Mouse (Mus musculus) Patski (cell line): ENCODE results near the gene Fam57b. TPM values are rescaled to one million over a fixed set of nuclear protein-coding genes. Genes with fewer than 3 reads are reported as not detected.

ENCODE experiments used
- ATAC-seq: fragments of 100-300 bp; one replicate; pipeline ENCODE4 v1.8.0; 2021
- CTCF ChIA-PET: fragments of 350-600 bp; sonication (Branson Sonifier 250); formaldehyde crosslinking; loops from one replicate; lab custom pipeline; 2022; ENCODE audit warnings: inconsistent platforms; lab: Charles Lee
- POLR2A ChIA-PET: fragments of 350-600 bp; sonication (Branson Sonifier 250); formaldehyde crosslinking; loops from one replicate; lab custom pipeline; 2022; ENCODE audit warnings: antibody characterized with exemption, inconsistent platforms; lab: Charles Lee
- DNase-seq: peaks from one replicate; pipeline ENCODE4 v3.0.0-alpha.2; 2011; ENCODE audit warnings: low read depth, low spot score
- H3K27me3 ChIP-seq: fragments of 371-371 bp; one replicate; pipeline ENCODE4 v1.5.1; 2021
- CTCF ChIP-seq: fragments of 100-300 bp; IDR thresholded peaks from one replicate; pipeline ENCODE4 v1.5.1; 2021
- in situ Hi-C: fragments of 300-500 bp; cut with MboI; formaldehyde crosslinking; loops from 3 replicates; pipeline ENCODE4 v1.11.1; 2018; ENCODE audit warnings: low pct_unique_long_range_greater_than_20kb, mixed read lengths
- polyA plus RNA-seq: library from polyadenylated mRNA; unstranded; gene quantifications from one replicate; pipeline ENCODE4 v1.2.3, GENCODE M21; 2021

Fam57b gene
- polyA plus RNA-seq, 1 experiment from 2014 or later = 1.3 TPM

- CTCF ChIA-PET = no interaction called here
- no peak for TF ChIP-seq CTCF
- POLR2A ChIA-PET = interaction anchor here (1.2 kb wide), 1 partner anchor 25 kb away, joined by 3 read pairs; no protein-coding TSS in a partner anchor
- DNase-seq (no peak), ATAC-seq (no peak)
- H3K27me3 ChIP-seq = no peaks in the 10 kb centered on the region
- in situ Hi-C loops = no loop called here
These were observed 12.4 kb upstream of the Fam57b start for GRCm38 (mm10) chr7:126785056-126785455.

- ChIA-PET POLR2A (no interaction called here), CTCF (no interaction called here)
- no peak for ATAC-seq
- no peak for TF ChIP-seq CTCF
- in situ Hi-C loops = no loop called here
- no peak for DNase-seq
- no peaks in the 10 kb centered on the region for H3K27me3 ChIP-seq
These were observed 11.3 kb upstream of the Fam57b start for GRCm38 (mm10) chr7:126786142-126786541.

GRCm38 (mm10) chr7:126789141-126789540 lies 8.3 kb upstream of the Fam57b start:
- CTCF ChIA-PET = no interaction called here
- no peaks in the 10 kb centered on the region for H3K27me3 ChIP-seq
- ATAC-seq = no peak
- TF ChIP-seq CTCF = no peak
- DNase-seq = no peak
- POLR2A ChIA-PET = no interaction called here
- in situ Hi-C loops = no loop called here

GRCm38 (mm10) chr7:126791851-126792720 lies 5.4 kb upstream of the Fam57b start, which contains the start of gene Ppp4c:
Gene Ppp4c, minus strand, starts transcription at chr7:126792496.
- ChIA-PET POLR2A (interaction anchor here (0.6 to 1.3 kb wide), 3 partner anchors 15 to 85 kb away, joined by 3 to 8 read pairs (median 3); partner anchors contain the start of gene Ypel3), CTCF (interaction anchor here (1.9 kb wide), 1 partner anchor 13 kb away, joined by 11 read pairs; no protein-coding TSS in a partner anchor)
- ATAC-seq = peak; percentile 69
- no peak for TF ChIP-seq CTCF
- DNase-seq = peak; percentile 62
- H3K27me3 ChIP-seq = no peaks in the 10 kb centered on the region
- in situ Hi-C loops = no loop called here

- ATAC-seq = no peak
- TF ChIP-seq CTCF = no peak
- CTCF ChIA-PET = interaction anchor here (1.4 kb wide), 1 partner anchor 11 kb away, joined by 3 read pairs; no protein-coding TSS in a partner anchor
- H3K27me3 ChIP-seq = no peaks in the 10 kb centered on the region
- no peak for DNase-seq
- POLR2A ChIA-PET = interaction anchor here (0.6 to 1.2 kb wide), 4 partner anchors 12 to 197 kb away, joined by 3 read pairs; no protein-coding TSS in a partner anchor
- in situ Hi-C loops = no loop called here
These were observed 4.6 kb upstream of the Fam57b start for GRCm38 (mm10) chr7:126792721-126793443.

- no peak for ATAC-seq
- in situ Hi-C loops = no loop called here
- no peak for DNase-seq
- no peak for TF ChIP-seq CTCF
- H3K27me3 ChIP-seq = no peaks in the 10 kb centered on the region
- ChIA-PET POLR2A (interaction anchor here (0.6 to 1.2 kb wide), 4 partner anchors 11 to 197 kb away, joined by 3 to 7 read pairs (median 3); no protein-coding TSS in a partner anchor), CTCF (interaction anchor here (1.4 to 1.6 kb wide), 2 partner anchors 11 to 14 kb away, joined by 3 to 4 read pairs; no protein-coding TSS in a partner anchor)
These were observed 3.8 kb upstream of the Fam57b start for GRCm38 (mm10) chr7:126793456-126794270.

GRCm38 (mm10) chr7:126794271-126794605 lies 3.2 kb upstream of the Fam57b start:
- in situ Hi-C loops = no loop called here
- CTCF ChIA-PET = interaction anchor here (1.4 to 1.6 kb wide), 2 partner anchors 12 to 15 kb away, joined by 3 to 4 read pairs; no protein-coding TSS in a partner anchor
- no peak for ATAC-seq
- POLR2A ChIA-PET = interaction anchor here (0.6 kb wide), 1 partner anchor 13 kb away, joined by 3 read pairs; no protein-coding TSS in a partner anchor
- H3K27me3 ChIP-seq = no peaks in the 10 kb centered on the region
- TF ChIP-seq CTCF = no peak
- DNase-seq = no peak

- no peaks in the 10 kb centered on the region for H3K27me3 ChIP-seq
- TF ChIP-seq CTCF = no peak
- no peak for ATAC-seq
- DNase-seq = no peak
- in situ Hi-C loops = no loop called here
- POLR2A ChIA-PET = no interaction called here
- CTCF ChIA-PET = no interaction called here
These were observed 1.8 kb upstream of the Fam57b start for GRCm38 (mm10) chr7:126795387-126796317.
